Mouse (Mus musculus): ENCODE measurements around the gene Arap1.

DNA sequence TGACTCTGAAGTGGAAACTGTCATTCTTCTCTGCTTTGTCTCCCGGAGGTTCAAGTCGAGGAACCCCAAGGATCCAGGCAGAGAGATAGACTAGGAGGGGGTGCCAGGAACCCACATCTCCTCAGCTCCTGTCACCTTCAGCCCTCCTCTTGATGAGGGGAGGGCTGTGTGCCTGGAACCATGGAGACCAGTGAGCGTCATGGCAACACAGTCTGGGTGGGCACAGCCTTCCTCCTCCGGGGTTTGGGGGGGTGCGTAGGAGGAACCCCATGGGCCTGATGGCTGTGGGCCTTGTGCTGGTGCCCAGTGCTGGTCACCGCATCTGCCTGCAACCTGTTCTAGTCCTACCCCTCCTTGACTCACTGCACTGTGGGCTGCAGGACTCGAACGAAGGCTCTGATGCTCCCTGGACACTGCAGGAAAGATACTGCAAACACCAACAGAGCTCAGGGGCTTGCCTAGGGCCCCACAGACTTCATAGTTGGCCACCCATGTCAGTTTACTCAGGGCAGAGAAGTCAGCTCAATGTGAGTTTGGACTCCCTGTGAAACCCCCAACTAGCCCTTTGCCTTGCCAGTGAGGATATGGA lies 67.7 kb downstream of the Arap1 start:
- no peak for TF ChIP-seq CTCF (IDR thresholded peaks at IDR 0.05; ENCODE audit: low read depth, low read length)
- TF ChIP-seq POLR2A (IDR thresholded peaks at IDR 0.05; ENCODE audit: borderline replicate concordance, low read depth, low read length) = no peak

Data from bone marrow macrophage, adult 2 months (primary cell).